Mouse (Mus musculus) liver, embryonic 14.5 days (tissue): ENCODE results near the gene Ptpn12.

Experiments
- CTCF ChIP-seq: IDR thresholded peaks from 2 replicates; pipeline ENCODE4 v1.5.1; 2016; ENCODE audit warnings: antibody characterized with exemption, low read depth, control low read depth
- EP300 ChIP-seq: IDR thresholded peaks from 2 replicates; pipeline ENCODE4 v1.6.1; 2016; ENCODE audit warnings: antibody characterized with exemption, low read depth

- no peak for TF ChIP-seq CTCF
- TF ChIP-seq EP300, result no peak
These were observed 113.2 kb downstream of the Ptpn12 start for GRCm38 (mm10) chr5:20942523-20942922.
